Mouse (Mus musculus) lung, embryonic 16.5 days (tissue): ENCODE data around the gene Nom1. TPM values are rescaled to one million over a fixed set of nuclear protein-coding genes. Genes with fewer than 3 reads are reported as not detected.
A peak's percentile ranks its signal among the peaks of the same experiment; 100 is the strongest.

Experiments used
- ATAC-seq: fragments of 200-750 bp; cut with Nextera tagmentation; 2 replicates; pipeline ENCODE4 v1.8.0; 2017; ENCODE audit warnings: low read depth, mild to moderate bottlenecking, moderate library complexity
- H3K27ac ChIP-seq: fragments of 300-500 bp; sonication (generic); 2 replicates; pipeline ENCODE4 v1.5.1; 2014; ENCODE audit warnings: mild to moderate bottlenecking, control low read depth, low read length
- H3K27me3 ChIP-seq: fragments of 300-500 bp; sonication (generic); 2 replicates; pipeline ENCODE4 v1.6.1; 2014; ENCODE audit warnings: low read depth, low read length, mixed read lengths; ENCODE audit not compliant: control insufficient read depth, insufficient read depth
- H3K36me3 ChIP-seq: fragments of 300-500 bp; sonication (generic); 2 replicates; pipeline ENCODE4 v1.6.1; 2014; ENCODE audit warnings: low read length; ENCODE audit not compliant: control insufficient read depth, insufficient read depth
- H3K4me1 ChIP-seq: fragments of 300-500 bp; sonication (generic); replicated peaks from 2 replicates; pipeline ENCODE4 v1.6.1; 2014; ENCODE audit warnings: low read length, mixed read lengths; ENCODE audit not compliant: control insufficient read depth, insufficient read depth
- H3K4me2 ChIP-seq: fragments of 300-500 bp; sonication (generic); 2 replicates; pipeline ENCODE4 v1.6.1; 2014; ENCODE audit warnings: low read depth, low read length, control low read depth
- H3K4me3 ChIP-seq: fragments of 300-500 bp; sonication (generic); 2 replicates; pipeline ENCODE4 v1.5.1; 2014; ENCODE audit warnings: mild to moderate bottlenecking, low read length, control low read depth
- H3K9ac ChIP-seq: fragments of 300-500 bp; sonication (generic); 2 replicates; pipeline ENCODE4 v1.6.1; 2014; ENCODE audit warnings: low read length, control low read depth
- H3K9me3 ChIP-seq: fragments of 300-500 bp; sonication (generic); 2 replicates; pipeline ENCODE4 v1.6.1; 2016; ENCODE audit warnings: low read length; ENCODE audit not compliant: control insufficient read depth
- WGBS: fragments of 180-500 bp; shearing (Covaris S2); extraction: QIAGEN DNeasy Blood & Tissue Kit; methylation state at CpG from one replicate; pipeline ENCODE4 v1.1.7; 2014; 5-methylcytosine and 5-hydroxymethylcytosine counted together
- polyA plus RNA-seq: library from polyadenylated mRNA; unstranded; fragments of >200 nt; fragmentation: Nextera tagmentation; extraction: Ambion mirVana; gene quantifications from 2 replicates; pipeline ENCODE4 v1.2.1, GENCODE M21; 2015

Nom1 gene
- polyA plus RNA-seq, 1 experiment from 2014 or later: 25.0 TPM

DNA sequence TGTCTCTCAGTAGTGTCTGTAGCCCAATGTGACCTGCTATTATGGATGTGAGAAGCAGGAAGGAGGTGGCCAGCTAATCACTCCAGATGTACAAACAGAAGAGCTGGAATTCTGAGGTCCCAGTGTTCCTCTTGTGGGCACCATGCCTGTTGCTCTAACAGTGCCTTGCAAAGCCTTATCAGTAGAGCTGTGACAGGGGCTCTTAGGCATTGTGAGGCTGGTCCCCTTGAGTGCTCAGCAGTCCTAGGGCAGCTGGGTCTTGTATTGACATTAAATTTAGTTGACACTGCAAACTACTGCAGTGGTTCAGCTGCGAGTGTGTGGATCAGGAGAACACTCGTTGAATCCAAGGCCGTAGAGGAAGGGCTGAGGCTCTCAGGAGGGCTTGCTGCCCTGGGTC is 72.5 kb downstream of the Nom1 start:
- Histone ChIP-seq H3K4me2 (no peak overlapping the region), H3K4me1 (no peaks in the 10 kb centered on the region), H3K36me3 (no peaks in the 10 kb centered on the region), H3K9me3 (no peaks in the 10 kb centered on the region), H3K9ac (no peak overlapping the region), H3K27ac (no peak overlapping the region), H3K27me3 (no peaks in the 10 kb centered on the region), H3K4me3 (no peak overlapping the region)
- 50% methylated on average over 3 of the region's 3 CpGs for WGBS
- ATAC-seq: 0 out of 2 replicates have a peak, but pooled peaks have one; percentile 45

Other genes with a start within 250 kb of the Nom1 start
- gene Rnf32, start 238.7 kb upstream of the Nom1 start, polyA plus RNA-seq: 7.5 and 8.7 TPM in 2 replicates
- gene Lmbr1, start 56.3 kb upstream of the Nom1 start, polyA plus RNA-seq: 10.4 and 10.7 TPM in 2 replicates
- gene Mnx1, start 43.8 kb downstream of the Nom1 start, polyA plus RNA-seq: not detected in 2 replicates
- 10.6 and 11.1 TPM in 2 replicates for gene Ube3c, start 134.6 kb downstream of the Nom1 start, polyA plus RNA-seq